Mouse (Mus musculus) neural tube, embryonic 12.5 days (tissue): ENCODE data around the gene Rnf151. TPM values are rescaled to one million over a fixed set of nuclear protein-coding genes. Genes with fewer than 3 reads are reported as not detected.

Experiments
- ATAC-seq: fragments of 200-750 bp; cut with Nextera tagmentation; 2 replicates; pipeline ENCODE4 v1.8.0; 2017; ENCODE audit warnings: low read depth, mild to moderate bottlenecking, moderate TSS enrichment, moderate library complexity; ENCODE audit not compliant: low FRiP score
- H3K27ac ChIP-seq: fragments of 300-500 bp; sonication (generic); 2 replicates; pipeline ENCODE4 v1.5.1; 2016
- H3K27me3 ChIP-seq: fragments of 300-500 bp; sonication (generic); replicated peaks from 2 replicates; pipeline ENCODE4 v1.6.1; 2016; ENCODE audit warnings: mild to moderate bottlenecking
- H3K36me3 ChIP-seq: fragments of 300-500 bp; sonication (generic); 2 replicates; pipeline ENCODE4 v1.6.1; 2016; ENCODE audit warnings: mild to moderate bottlenecking
- H3K4me1 ChIP-seq: fragments of 300-500 bp; sonication (generic); 2 replicates; pipeline ENCODE4 v1.6.1; 2016
- H3K4me2 ChIP-seq: fragments of 300-500 bp; sonication (generic); replicated peaks from 2 replicates; pipeline ENCODE4 v1.6.1; 2016; ENCODE audit warnings: mild to moderate bottlenecking
- H3K4me3 ChIP-seq: fragments of 300-500 bp; sonication (generic); 2 replicates; pipeline ENCODE4 v1.5.1; 2016
- H3K9ac ChIP-seq: fragments of 300-500 bp; sonication (generic); 2 replicates; pipeline ENCODE4 v1.6.1; 2016; ENCODE audit warnings: mild to moderate bottlenecking
- H3K9me3 ChIP-seq: fragments of 300-500 bp; sonication (generic); 2 replicates; pipeline ENCODE4 v1.6.1; 2016; ENCODE audit warnings: mild to moderate bottlenecking
- WGBS: fragments of 180-500 bp; shearing (Covaris S2); methylation state at CpG from one replicate; pipeline ENCODE4 v1.1.7; 2016; 5-methylcytosine and 5-hydroxymethylcytosine counted together
- polyA plus RNA-seq: library from polyadenylated mRNA; unstranded; fragments of >200 nt; fragmentation: Nextera tagmentation; extraction: Ambion mirVana; gene quantifications from 2 replicates; pipeline ENCODE4 v1.2.1, GENCODE M21; 2016

The Rnf151 gene
- polyA plus RNA-seq, 1 experiment from 2014 or later: not detected

DNA sequence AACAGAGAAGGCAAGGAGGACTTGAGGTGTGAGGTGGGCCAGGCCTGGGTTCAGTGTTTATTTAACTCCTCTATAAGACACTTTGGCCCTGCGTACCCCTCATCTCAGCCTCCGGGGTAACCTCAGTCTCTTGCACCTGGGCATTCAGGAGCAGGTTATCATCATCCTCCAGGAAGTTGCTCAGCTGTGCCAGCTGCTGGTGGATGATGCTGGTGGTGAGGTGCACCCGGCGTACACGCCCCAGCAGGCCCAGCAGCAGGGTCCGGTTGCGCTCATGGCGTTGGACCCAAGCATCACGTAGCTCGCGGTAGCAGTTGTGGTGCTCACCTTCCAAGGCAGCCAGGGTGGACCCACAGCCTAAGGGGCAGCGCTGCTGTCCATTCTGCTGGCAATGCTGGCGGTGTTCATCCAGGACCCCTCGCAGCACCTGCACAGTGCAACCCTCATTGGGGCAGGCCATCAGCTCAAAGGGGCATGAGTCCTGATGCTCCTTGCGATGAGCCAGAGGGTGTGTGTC lies 1.6 kb downstream of the Rnf151 start:
- no peak overlapping the region for H3K9ac ChIP-seq
- H3K4me2 ChIP-seq: no peak overlapping the region
- WGBS: 96% methylated on average over 15 of the region's 15 CpGs
- no peaks in the 10 kb centered on the region for H3K27me3 ChIP-seq
- H3K9me3 ChIP-seq: no peaks in the 10 kb centered on the region
- no peak overlapping the region for H3K4me3 ChIP-seq
- peaks cover 22% of the 10 kb centered on the region for H3K36me3 ChIP-seq
- ATAC-seq: no peak
- peaks cover 8% of the 10 kb centered on the region for H3K4me1 ChIP-seq
- no peak overlapping the region for H3K27ac ChIP-seq

DNA sequence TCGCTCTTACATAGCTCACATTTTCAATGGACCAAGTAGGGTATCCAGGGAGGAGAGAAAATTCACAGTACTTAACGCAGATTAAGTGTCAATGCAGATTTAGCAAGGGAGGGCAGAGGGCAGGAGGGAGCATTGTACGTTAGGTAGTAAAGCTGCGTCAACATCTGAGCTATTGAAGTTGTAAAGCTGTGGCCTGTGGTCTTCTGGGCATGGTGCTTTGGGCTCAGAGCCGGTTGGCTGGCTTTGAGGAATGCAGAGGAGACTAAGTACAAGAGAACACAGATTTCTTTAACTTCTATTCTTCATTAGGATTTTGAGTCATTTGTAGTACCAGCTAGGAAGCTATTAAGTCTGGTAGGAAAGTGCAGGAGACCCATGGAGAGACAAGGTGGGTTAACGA lies 2.3 kb downstream of the Rnf151 start:
- Histone ChIP-seq H3K27me3 (no peaks in the 10 kb centered on the region), H3K27ac (no peak overlapping the region), H3K4me1 (peaks cover 6% of the 10 kb centered on the region; the same call in 1 of the 2 replicates), H3K36me3 (peaks cover 20% of the 10 kb centered on the region), H3K9me3 (no peaks in the 10 kb centered on the region), H3K4me3 (no peak overlapping the region), H3K9ac (no peak overlapping the region), H3K4me2 (no peak overlapping the region)
- 60% methylated on average over 6 of the region's 6 CpGs for WGBS
- ATAC-seq: no peak

- no peak overlapping the region for H3K27ac ChIP-seq
- no peak for ATAC-seq
- H3K9me3 ChIP-seq: no peaks in the 10 kb centered on the region
- H3K4me2 ChIP-seq: peak overlapping the region; percentile 68; the same call in 1 of the 2 replicates
- no peaks in the 10 kb centered on the region for H3K27me3 ChIP-seq
- H3K4me3 ChIP-seq: no peak overlapping the region
- H3K36me3 ChIP-seq: peaks cover 15% of the 10 kb centered on the region
- WGBS: 37% methylated on average over 2 of the region's 2 CpGs
- H3K4me1 ChIP-seq: peaks cover 20% of the 10 kb centered on the region
- H3K9ac ChIP-seq: no peak overlapping the region
Measured at GRCm38 (mm10) chr17:24708646-24709045, 9.2 kb downstream of the Rnf151 start.

DNA sequence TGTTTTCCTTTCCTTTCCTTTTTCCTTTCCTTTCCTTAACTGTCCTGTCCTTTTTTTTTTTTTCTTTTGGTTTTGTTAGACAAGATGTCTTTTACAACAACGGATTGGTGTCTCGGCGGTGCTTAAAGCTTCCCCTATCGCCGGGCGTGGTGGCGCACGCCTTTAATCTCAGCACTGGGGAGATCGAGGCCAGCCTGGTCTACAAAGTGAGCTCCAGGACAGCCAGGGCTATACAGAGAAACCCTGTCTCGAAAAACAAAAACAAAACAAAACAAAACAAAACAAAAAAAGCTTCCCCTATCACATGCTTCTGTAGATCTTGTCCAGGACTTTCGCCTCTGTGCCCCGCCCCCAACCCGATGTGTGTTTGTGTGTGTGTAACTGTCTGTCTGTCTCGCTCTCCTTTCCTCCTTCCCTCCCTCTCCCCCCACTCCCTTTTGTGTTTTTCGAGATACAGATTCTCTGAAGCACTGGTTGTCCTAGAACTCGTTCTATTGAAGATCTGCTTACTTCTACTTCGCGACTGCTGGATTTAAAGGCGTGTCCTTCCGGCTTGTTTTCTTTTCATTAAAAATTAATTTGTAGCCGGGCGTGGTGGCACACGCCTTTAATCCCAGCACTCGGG lies 9.9 kb downstream of the Rnf151 start:
- peak overlapping the region; percentile 80 for H3K4me3 ChIP-seq
- peak; percentile 51; the same call in 1 of the 2 replicates for ATAC-seq

DNA sequence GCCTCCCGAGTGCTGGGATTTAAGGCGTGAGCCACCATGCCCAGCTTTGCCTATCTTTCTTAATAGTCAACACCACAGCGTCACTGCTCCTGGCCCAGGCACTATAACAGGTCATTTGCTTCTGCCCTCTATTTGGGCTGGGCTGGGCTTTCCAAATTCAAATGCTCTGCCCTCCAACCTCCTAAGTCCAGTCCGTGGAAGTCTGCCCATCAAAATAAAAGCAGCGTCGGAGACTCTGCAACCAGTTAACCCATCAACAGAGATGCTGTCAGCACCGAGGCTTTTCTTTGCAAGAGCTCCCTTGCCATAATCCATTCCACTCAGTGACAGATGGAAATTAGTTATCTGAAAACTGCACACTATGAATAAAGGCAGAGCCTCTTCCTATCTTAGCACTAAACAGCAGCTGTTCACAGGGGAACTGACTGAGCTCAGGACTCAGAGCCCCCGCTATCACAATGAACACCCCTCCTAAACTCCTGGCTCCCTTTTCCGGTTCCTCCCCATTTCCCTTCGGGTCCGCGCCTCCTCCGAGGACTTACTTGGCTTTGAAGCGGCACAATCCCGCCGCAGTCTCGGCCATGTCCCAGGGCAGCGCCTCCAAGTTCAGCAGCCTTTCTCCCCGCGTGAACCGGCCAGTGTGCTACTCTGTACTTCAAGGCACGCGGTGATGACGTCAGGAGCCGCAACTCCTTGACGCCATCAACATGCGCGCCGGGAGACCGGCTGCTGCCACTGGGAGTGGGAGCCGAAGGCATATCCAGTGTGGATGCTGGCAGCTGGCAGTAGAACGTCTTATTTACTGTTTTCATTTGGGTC lies 10.7 kb downstream of the Rnf151 start, which contains the start of gene Tbl3:
TSS of gene Tbl3 (minus strand) at position 679 of the 819 bp plus-strand sequence.
- H3K36me3 ChIP-seq: peaks cover 24% of the 10 kb centered on the region
- H3K4me1 ChIP-seq: peaks cover 20% of the 10 kb centered on the region
- ATAC-seq: peak; percentile 81
- H3K4me2 ChIP-seq: peak within 1 kb of the TSS; percentile 68
- H3K9ac ChIP-seq: peak within 1 kb of the TSS; percentile 72
- peak within 1 kb of the TSS; percentile 80 for H3K4me3 ChIP-seq
- H3K27me3 ChIP-seq: no peaks in the 10 kb centered on the region
- H3K9me3 ChIP-seq: no peaks in the 10 kb centered on the region
- WGBS: 4% methylated on average over 32 of the region's 32 CpGs
- H3K27ac ChIP-seq: no peak within 1 kb of the TSS

More for the DNA sequence above, 9.9 kb downstream of the Rnf151 start:
- Histone ChIP-seq H3K36me3 (peaks cover 17% of the 10 kb centered on the region), H3K27me3 (no peaks in the 10 kb centered on the region), H3K27ac (no peak overlapping the region), H3K9me3 (no peaks in the 10 kb centered on the region), H3K4me2 (peak overlapping the region; percentile 68), H3K4me1 (peaks cover 20% of the 10 kb centered on the region), H3K9ac (peak overlapping the region; percentile 72)
- WGBS: 7% methylated on average over 24 of the region's 24 CpGs

DNA sequence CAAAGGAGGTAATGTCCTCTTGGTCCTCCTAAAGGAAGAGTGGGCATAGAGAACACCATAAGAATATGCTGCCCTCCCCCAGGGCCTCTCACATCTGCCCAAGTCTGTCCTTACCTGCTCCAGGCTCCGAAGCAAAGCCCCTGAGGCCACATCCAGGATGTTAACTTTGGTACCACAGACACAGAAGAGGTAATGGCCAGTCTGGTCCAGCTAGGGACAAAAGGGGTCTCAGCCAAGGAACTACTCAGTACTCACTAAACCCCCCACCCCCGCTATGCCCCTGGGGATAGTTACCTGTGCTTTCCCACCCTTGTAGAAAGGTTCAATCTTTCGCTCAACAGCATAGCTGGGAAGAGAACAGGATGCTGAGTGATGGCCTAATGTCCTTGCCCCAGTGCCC lies 12.0 kb downstream of the Rnf151 start:
- ATAC-seq: no peak
- peak overlapping the region; percentile 68; the same call in 1 of the 2 replicates for H3K4me2 ChIP-seq
- no peaks in the 10 kb centered on the region for H3K27me3 ChIP-seq
- H3K36me3 ChIP-seq: peaks cover 37% of the 10 kb centered on the region
- no peak overlapping the region for H3K4me3 ChIP-seq
- WGBS: 89% methylated on average over 3 of the region's 3 CpGs
- no peak overlapping the region for H3K27ac ChIP-seq
- no peak overlapping the region for H3K9ac ChIP-seq
- no peaks in the 10 kb centered on the region for H3K9me3 ChIP-seq
- peaks cover 20% of the 10 kb centered on the region for H3K4me1 ChIP-seq

DNA sequence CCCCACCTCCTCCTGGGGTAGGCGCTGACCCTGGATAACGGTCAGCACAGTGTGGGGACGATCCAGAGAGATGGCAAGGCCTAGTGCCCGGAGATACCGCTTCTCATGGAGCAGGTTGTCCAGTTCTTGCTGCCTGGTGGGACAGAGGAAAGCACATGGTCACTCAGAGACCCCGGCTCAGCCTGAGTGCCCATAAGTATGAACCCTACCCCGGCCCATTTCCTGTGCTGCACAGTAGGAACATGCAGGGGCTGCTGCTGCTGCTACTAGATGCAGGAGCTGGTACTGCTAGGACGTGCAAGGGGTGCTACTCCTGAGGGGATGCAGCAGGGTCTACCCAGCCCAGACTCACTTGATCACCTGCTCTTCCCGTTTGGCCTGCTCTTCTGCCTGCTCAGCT lies 16.6 kb downstream of the Rnf151 start:
- Histone ChIP-seq H3K4me2 (no peak overlapping the region), H3K36me3 (peaks cover 52% of the 10 kb centered on the region), H3K27ac (no peak overlapping the region), H3K4me3 (no peak overlapping the region), H3K9ac (no peak overlapping the region), H3K27me3 (no peaks in the 10 kb centered on the region), H3K9me3 (no peaks in the 10 kb centered on the region), H3K4me1 (peaks cover 27% of the 10 kb centered on the region)
- WGBS: 90% methylated on average over 9 of the region's 9 CpGs
- ATAC-seq: no peak

- H3K4me1 ChIP-seq: peaks cover 25% of the 10 kb centered on the region
- H3K9ac ChIP-seq: no peak overlapping the region
- H3K4me3 ChIP-seq: no peak overlapping the region
- H3K36me3 ChIP-seq: peaks cover 46% of the 10 kb centered on the region
- no peak overlapping the region for H3K4me2 ChIP-seq
- WGBS: 76% methylated on average over 2 of the region's 2 CpGs
- H3K9me3 ChIP-seq: no peaks in the 10 kb centered on the region
- no peaks in the 10 kb centered on the region for H3K27me3 ChIP-seq
- ATAC-seq: no peak
- H3K27ac ChIP-seq: no peak overlapping the region
Measured at GRCm38 (mm10) chr17:24699473-24699872, 18.4 kb downstream of the Rnf151 start.

- H3K4me1 ChIP-seq: peaks cover 28% of the 10 kb centered on the region
- WGBS: 62% methylated on average over 9 of the region's 9 CpGs
- ATAC-seq: no peak
- no peak overlapping the region for H3K4me2 ChIP-seq
- no peak overlapping the region for H3K27ac ChIP-seq
- H3K9me3 ChIP-seq: no peaks in the 10 kb centered on the region
- H3K36me3 ChIP-seq: peaks cover 39% of the 10 kb centered on the region
- no peak overlapping the region for H3K9ac ChIP-seq
- H3K27me3 ChIP-seq: no peaks in the 10 kb centered on the region
- no peak overlapping the region for H3K4me3 ChIP-seq
Measured at GRCm38 (mm10) chr17:24698715-24699114, 19.1 kb downstream of the Rnf151 start.

GRCm38 (mm10) chr17:24697985-24698384 lies 19.9 kb downstream of the Rnf151 start:
- Histone ChIP-seq H3K4me2 (no peak overlapping the region), H3K27me3 (no peaks in the 10 kb centered on the region), H3K4me1 (peaks cover 28% of the 10 kb centered on the region), H3K9ac (no peak overlapping the region), H3K27ac (no peak overlapping the region), H3K9me3 (no peaks in the 10 kb centered on the region), H3K36me3 (peaks cover 40% of the 10 kb centered on the region), H3K4me3 (no peak overlapping the region)
- 24% methylated on average over 5 of the region's 5 CpGs for WGBS
- ATAC-seq: no peak

GRCm38 (mm10) chr17:24696011-24696697 lies 21.7 kb downstream of the Rnf151 start, which contains the start of the genes Gfer and Noxo1:
Gfer (minus strand) TSS chr17:24696156.
Noxo1 (plus strand) TSS chr17:24696234.
- Histone ChIP-seq H3K27ac (peak within 1 kb of the TSS; percentile 83), H3K4me3 (peak within 1 kb of the TSS; percentile 79), H3K4me1 (peaks cover 28% of the 10 kb centered on the region), H3K9ac (peak within 1 kb of the TSS; percentile 76), H3K27me3 (peaks cover 4% of the 10 kb centered on the region; the same call in 1 of the 2 replicates), H3K36me3 (peaks cover 34% of the 10 kb centered on the region), H3K9me3 (no peaks in the 10 kb centered on the region), H3K4me2 (peak within 1 kb of the TSS; percentile 80)
- ATAC-seq: peak; percentile 83
- under 1% methylated on average over 71 of the region's 76 CpGs for WGBS
